Mouse (Mus musculus) C2C12 (cell line): Measurements from ENCODE around the gene Siae.

Experiments
- MYOD1 ChIP-seq: IDR thresholded peaks from one replicate; pipeline ENCODE4 v1.6.1; 2011; ENCODE audit warnings: low read depth; ENCODE audit not compliant: control insufficient read depth, insufficient read length
- USF1 ChIP-seq: IDR thresholded peaks from one replicate; pipeline ENCODE4 v1.6.1; 2011; ENCODE audit warnings: low read depth, mild to moderate bottlenecking, control low read depth, moderate library complexity

DNA sequence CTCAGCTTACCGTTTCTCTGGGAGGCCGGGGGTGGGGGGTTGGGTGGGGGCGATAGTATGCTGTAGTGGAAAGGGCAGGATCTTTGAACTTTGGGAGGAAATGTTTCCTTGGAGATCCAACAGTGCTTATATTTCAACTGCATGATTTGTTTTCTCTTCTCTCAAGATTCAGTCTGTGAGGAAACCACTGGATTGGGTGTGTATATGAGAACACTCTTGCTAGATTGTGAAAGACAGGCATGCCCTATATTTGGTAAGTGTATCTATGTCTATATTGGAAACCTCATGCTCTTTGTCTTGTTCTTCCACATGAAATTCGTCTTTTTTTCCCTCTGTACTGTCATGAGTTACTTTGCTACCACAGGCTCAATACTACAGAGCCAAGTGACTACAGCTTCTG lies 114.2 kb downstream of the Siae start:
- TF ChIP-seq USF1 (no peak), MYOD1 (no peak)
